Mouse (Mus musculus) G1E (cell line): ENCODE data around the gene Grik3. TPM values are rescaled to one million over a fixed set of nuclear protein-coding genes. Genes with fewer than 3 reads are reported as not detected.

Experiments used
- ATAC-seq: 2 replicates; pipeline ENCODE4 v1.8.0; 2016; ENCODE audit warnings: mild to moderate bottlenecking; ENCODE audit not compliant: insufficient number of reproducible peaks, poor library complexity, low FRiP score, severe bottlenecking; ENCODE audit errors: extremely low read depth
- DNase-seq: peaks from one replicate; pipeline ENCODE4 v3.0.0; 2012; ENCODE audit warnings: low spot score
- H3K27me3 ChIP-seq: 2 replicates; pipeline ENCODE4 v1.6.1; 2012; ENCODE audit warnings: mild to moderate bottlenecking, low read length, inconsistent platforms; ENCODE audit not compliant: insufficient read depth
- H3K36me3 ChIP-seq: replicated peaks from 2 replicates; pipeline ENCODE3; 2012; ENCODE audit warnings: mild to moderate bottlenecking, inconsistent platforms
- H3K4me1 ChIP-seq: 2 replicates; pipeline ENCODE4 v1.6.1; 2012; ENCODE audit warnings: low read depth, low read length, inconsistent platforms, mixed read lengths; ENCODE audit not compliant: insufficient read depth
- H3K4me3 ChIP-seq: 2 replicates; pipeline ENCODE4 v1.5.1; 2012; ENCODE audit warnings: low read depth, mild to moderate bottlenecking, inconsistent platforms, low read length, moderate library complexity, mixed read lengths
- H3K9me3 ChIP-seq: replicated peaks from 2 replicates; pipeline ENCODE4 v1.6.1; 2012; ENCODE audit warnings: inconsistent platforms
- CTCF ChIP-seq: IDR thresholded peaks from 2 replicates; pipeline ENCODE4 v1.5.1; 2012; ENCODE audit warnings: low read depth, low read length, inconsistent platforms, mixed read lengths
- GATA1 ChIP-seq: IDR thresholded peaks from 2 replicates; pipeline ENCODE4 v1.6.1; 2012; ENCODE audit warnings: borderline replicate concordance, low read length, inconsistent platforms, mixed read lengths
- GATA2 ChIP-seq: IDR thresholded peaks from 2 replicates; pipeline ENCODE4 v1.6.1; 2012; ENCODE audit warnings: low read depth, low read length, inconsistent platforms, borderline replicate concordance
- POLR2AphosphoS5 ChIP-seq: IDR thresholded peaks from 2 replicates; pipeline ENCODE4 v1.6.1; 2012; ENCODE audit warnings: low read depth, low read length, inconsistent platforms; ENCODE audit not compliant: insufficient replicate concordance
- TAL1 ChIP-seq: conservative IDR thresholded peaks from 2 replicates; pipeline ENCODE4 v1.6.1; 2012; ENCODE audit warnings: low read depth, low read length, inconsistent platforms, mixed read lengths
- polyA plus RNA-seq: library from polyadenylated mRNA; stranded (reverse); fragments of >175 nt; gene quantifications from 2 replicates; pipeline ENCODE4 v1.2.3, GENCODE M21; 2012
- total RNA-seq, 2 experiments: library from RNA; stranded (forward) in 1 of 2; stranded (reverse) in 1 of 2; fragments of 200-1000 nt in 1 of 2; fragments of >200 nt in 1 of 2; fragmentation: Nextera tagmentation in 1 of 2; gene quantifications; 2 replicates each; pipeline ENCODE4 v1.2.3; 2014 to 2017

Gene Grik3
- total and polyA plus RNA-seq, 3 experiments = 0.05 TPM; not detected in 2

DNA sequence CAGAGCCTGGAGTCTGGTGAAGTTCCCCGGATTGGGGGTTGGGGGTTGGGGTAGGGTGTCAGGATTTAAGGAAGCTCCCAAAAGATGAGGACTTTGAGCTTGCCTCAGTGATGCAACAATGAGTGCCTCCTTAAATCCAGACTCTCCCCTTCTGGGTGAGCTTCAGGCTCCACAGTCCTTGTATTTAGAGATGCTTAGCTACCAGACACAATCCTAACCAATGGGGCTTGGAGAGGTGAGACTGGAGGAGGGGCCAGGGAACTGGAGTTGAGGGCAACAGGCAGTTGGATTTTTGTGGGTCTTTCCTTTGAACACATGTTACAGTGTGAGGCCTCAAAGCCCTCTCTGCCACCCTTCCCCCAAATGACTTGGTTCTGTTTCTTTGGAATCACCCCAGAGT is 6.5 kb downstream of the Grik3 start:
- no peaks in the 10 kb centered on the region for H3K4me1 ChIP-seq
- no peaks in the 10 kb centered on the region for H3K36me3 ChIP-seq
- peaks cover 92% of the 10 kb centered on the region for H3K9me3 ChIP-seq
- DNase-seq = no peak
- no peak for ATAC-seq
- no peaks in the 10 kb centered on the region for H3K27me3 ChIP-seq
- TF ChIP-seq POLR2AphosphoS5 (no peak), GATA2 (no peak), CTCF (no peak), TAL1 (no peak), GATA1 (no peak)
- no peak overlapping the region for H3K4me3 ChIP-seq

DNA sequence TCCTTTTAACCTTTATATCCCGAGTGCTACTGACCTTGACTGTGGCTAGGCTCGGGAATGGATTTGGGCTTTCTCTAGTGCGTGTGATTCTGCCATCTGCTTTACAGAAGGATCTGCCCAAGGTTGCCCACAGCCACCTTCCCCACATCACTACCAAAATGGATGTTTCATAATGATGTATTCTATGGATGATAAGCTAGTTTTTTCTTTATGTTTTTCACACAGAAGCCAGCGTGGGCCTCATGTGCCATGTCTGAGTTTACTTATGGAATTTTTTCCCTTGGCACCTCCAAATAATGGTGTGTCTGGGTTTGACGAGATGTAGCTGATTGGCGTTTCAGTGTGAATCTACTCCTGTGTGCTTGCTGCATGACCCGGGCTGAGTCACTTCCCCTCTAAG is 7.0 kb downstream of the Grik3 start:
- ATAC-seq (no peak), DNase-seq (no peak)
- H3K4me3 ChIP-seq = no peak overlapping the region
- no peaks in the 10 kb centered on the region for H3K4me1 ChIP-seq
- no peaks in the 10 kb centered on the region for H3K27me3 ChIP-seq
- peaks cover 92% of the 10 kb centered on the region for H3K9me3 ChIP-seq
- no peaks in the 10 kb centered on the region for H3K36me3 ChIP-seq
- TF ChIP-seq GATA1 (no peak), POLR2AphosphoS5 (no peak), CTCF (no peak), GATA2 (no peak), TAL1 (no peak)

DNA sequence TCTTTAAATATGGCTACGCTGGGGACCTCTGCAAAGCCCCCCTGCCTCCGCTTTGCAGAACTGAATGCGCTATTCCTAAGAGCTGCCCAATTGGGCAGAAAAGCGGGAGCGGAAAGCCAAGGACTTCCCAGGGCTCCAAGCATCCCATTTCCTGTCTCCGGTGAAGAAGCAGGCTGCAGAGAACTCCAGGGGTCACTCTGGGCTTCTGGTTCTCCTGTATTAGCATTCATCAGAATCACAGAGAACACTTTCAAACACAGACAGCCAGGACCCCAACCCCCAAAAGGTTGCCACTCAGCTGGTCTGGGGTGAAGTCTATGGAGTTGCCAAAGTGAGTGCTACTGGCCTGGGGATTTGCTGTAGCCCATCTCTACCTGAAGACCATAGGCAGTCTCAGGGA is 8.4 kb downstream of the Grik3 start:
- DNase-seq (no peak), ATAC-seq (no peak)
- no peaks in the 10 kb centered on the region for H3K4me1 ChIP-seq
- no peaks in the 10 kb centered on the region for H3K27me3 ChIP-seq
- no peaks in the 10 kb centered on the region for H3K36me3 ChIP-seq
- no peak for TF ChIP-seq GATA1
- H3K4me3 ChIP-seq = no peak overlapping the region
- peaks cover 93% of the 10 kb centered on the region for H3K9me3 ChIP-seq

DNA sequence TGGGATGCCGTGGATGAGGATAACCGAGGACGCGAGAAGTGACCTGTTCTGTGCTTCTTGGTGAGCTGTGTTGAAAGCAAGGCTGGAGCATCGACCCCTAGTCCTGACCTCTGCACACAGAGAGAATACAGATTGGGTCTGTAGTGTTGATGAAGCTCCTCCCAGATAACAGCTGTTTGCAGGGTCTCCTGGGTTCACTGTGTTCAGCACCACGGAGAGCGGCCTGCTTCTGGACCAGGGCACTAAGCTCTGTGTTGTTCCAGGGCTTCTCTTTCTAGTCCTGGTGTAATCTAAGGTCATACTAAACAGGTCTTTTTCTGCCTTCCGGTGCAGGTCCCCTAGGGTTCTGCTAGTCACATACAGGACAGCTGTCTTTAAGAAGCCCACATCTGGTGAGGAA is 12.4 kb downstream of the Grik3 start:
- TF ChIP-seq TAL1 (no peak), CTCF (no peak), POLR2AphosphoS5 (no peak), GATA1 (no peak), GATA2 (no peak)
- no peak overlapping the region for H3K4me3 ChIP-seq
- H3K9me3 ChIP-seq = peaks cover 72% of the 10 kb centered on the region
- ATAC-seq (no peak), DNase-seq (no peak)
- H3K36me3 ChIP-seq = no peaks in the 10 kb centered on the region
- no peaks in the 10 kb centered on the region for H3K27me3 ChIP-seq
- H3K4me1 ChIP-seq = no peaks in the 10 kb centered on the region

DNA sequence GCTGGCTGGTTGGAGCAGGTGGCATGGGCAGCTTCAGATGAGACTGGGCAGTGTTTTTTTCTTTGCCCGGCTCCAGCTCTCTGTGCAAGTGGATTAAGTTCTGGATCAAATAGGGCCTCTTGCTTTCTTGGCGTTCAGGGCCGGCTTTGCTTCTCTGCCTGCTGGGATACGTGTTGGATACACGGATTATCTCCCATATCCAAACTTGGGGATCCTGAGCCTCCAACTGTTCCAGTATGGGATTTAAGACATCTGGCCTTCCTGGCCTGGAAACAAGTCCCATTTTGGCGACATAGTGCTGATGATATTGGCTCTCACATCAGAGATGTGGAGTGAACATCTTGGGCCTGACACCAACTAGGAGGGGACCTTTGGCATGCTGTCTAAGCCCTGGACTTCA is 21.9 kb downstream of the Grik3 start:
- DNase-seq = no peak
- Histone ChIP-seq H3K4me3 (no peak overlapping the region), H3K9me3 (peaks cover 90% of the 10 kb centered on the region), H3K27me3 (no peaks in the 10 kb centered on the region; the same call in 1 of the 2 replicates), H3K36me3 (no peaks in the 10 kb centered on the region), H3K4me1 (no peaks in the 10 kb centered on the region)
- TF ChIP-seq CTCF (no peak), POLR2AphosphoS5 (no peak), GATA1 (no peak), TAL1 (no peak), GATA2 (no peak)
- ATAC-seq = no peak

DNA sequence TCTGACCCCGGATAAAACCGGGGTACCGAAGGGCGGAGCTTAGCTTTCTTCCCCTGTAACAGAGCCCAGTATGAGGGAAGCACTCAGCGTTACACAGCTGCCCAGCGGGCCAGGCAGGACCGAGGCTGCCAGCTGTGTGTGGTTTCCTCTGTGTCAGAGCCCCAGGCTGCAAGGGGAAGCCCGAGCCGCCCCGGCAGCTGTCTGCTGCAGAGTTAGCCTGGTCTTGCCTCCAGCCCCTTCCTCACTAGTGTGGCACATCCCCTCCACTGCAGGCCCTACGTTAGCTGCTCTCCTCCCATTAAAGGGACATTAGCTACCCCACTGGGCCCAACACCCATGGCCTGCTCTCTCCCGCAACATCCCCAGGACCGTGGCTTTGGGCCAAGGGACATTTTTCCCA is 25.1 kb downstream of the Grik3 start:
- Histone ChIP-seq H3K27me3 (no peaks in the 10 kb centered on the region; the same call in 1 of the 2 replicates), H3K4me1 (no peaks in the 10 kb centered on the region), H3K4me3 (no peak overlapping the region), H3K36me3 (no peaks in the 10 kb centered on the region), H3K9me3 (peaks cover 90% of the 10 kb centered on the region)
- ATAC-seq (no peak), DNase-seq (no peak)
- TF ChIP-seq POLR2AphosphoS5 (no peak), TAL1 (no peak), GATA2 (no peak), CTCF (no peak), GATA1 (no peak)

DNA sequence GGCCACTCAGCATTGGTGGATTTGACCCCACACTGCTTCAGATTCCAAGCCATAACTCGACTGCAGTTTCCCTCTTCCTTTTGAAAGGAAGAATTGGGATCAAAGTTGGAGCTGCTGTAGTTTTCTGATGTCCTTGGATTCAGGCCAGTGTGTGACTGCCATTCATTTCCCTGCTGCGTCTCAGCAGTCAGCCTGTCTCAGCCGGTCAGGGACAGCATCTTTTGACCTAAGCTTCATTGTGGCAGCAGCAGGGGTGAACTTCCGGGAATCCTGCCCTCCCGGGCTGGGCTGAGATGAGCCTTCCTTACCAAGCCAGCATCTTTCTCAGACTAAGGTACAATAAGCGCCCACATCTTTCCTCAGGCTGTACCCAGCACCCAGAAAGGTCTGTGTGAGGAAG is 26.1 kb downstream of the Grik3 start:
- H3K27me3 ChIP-seq = no peaks in the 10 kb centered on the region; the same call in 1 of the 2 replicates
- TF ChIP-seq GATA1 (no peak), TAL1 (no peak)
- ATAC-seq = no peak
- peaks cover 92% of the 10 kb centered on the region for H3K9me3 ChIP-seq
- no peaks in the 10 kb centered on the region for H3K36me3 ChIP-seq
- no peak overlapping the region; the same call in 1 of the 2 replicates for H3K4me3 ChIP-seq
- no peak for DNase-seq
- no peaks in the 10 kb centered on the region for H3K4me1 ChIP-seq
